ENCODE assay signal across 10 mouse cellular contexts in the genomic region with DNA sequence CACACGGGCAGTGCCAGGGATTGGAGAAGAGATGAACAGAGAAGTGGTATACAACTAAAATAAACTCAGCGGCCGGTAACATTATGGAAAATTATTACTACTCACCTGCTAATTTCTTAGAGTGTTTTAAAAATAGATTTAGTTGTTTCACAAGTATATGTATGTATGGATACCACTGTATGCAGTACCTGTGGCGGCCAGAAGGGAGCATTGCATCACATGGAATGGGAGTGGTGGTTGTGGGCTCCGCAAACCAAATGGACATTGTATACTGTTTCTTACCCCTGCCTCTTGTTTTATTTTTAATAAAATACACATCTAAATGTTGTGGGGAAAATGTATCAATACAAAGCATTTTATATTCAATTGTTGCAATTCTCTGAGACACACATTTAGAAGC.
DNase-seq lines count a peak whose midpoint lies in the region; ATAC-seq lines count a peak whose summit lies in the region.
"Had no signal": no experiment of that assay in that cellular context is flagged by ENCODE, and none has a peak within 500 bp of the region (broad histone marks: within the 10 kb centered on the region; RNA-seq: fewer than 3 reads in every experiment).

No protein-coding gene starts in this region.

- no peak overlapping the region for H3K27ac ChIP-seq in hindbrain, embryonic 10.5 days
- H3K27ac ChIP-seq in hindbrain, embryonic 16.5 days (ENCODE audit: low read depth, low read length): no peak overlapping the region
- no peak overlapping the region for H3K27ac ChIP-seq in midbrain, embryonic 11.5 days (ENCODE audit: low read depth, low read length)
- no peak overlapping the region for H3K27ac ChIP-seq in midbrain, embryonic 15.5 days

- ATAC-seq in hindbrain, embryonic 16.5 days: no peak
- no peak for ATAC-seq in midbrain, embryonic 11.5 days (ENCODE audit: low FRiP score)
- no peak for ATAC-seq in midbrain, embryonic 15.5 days (replicated peaks)
- no peak for ATAC-seq in erythroid progenitor cell, adult 5-6 weeks (replicated peaks; ENCODE audit: low FRiP score, poor library complexity, severe bottlenecking)

- DNase-seq in hindbrain, embryonic 10.5 days (ENCODE audit: low spot score): peak; percentile 30
- peak; percentile 89 for DNase-seq in midbrain, embryonic 11.5 days (ENCODE audit: low spot score, missing footprints)
- DNase-seq in c-Kit-positive CD71-negative TER-119-negative erythroid progenitor cells, embryonic 14.5 days (ENCODE audit: low read depth): peak; percentile 2
- peak; percentile 28 for DNase-seq in retina, postnatal 1 day
- no peak for DNase-seq in frontal cortex, postnatal 25 days (ENCODE audit: low spot score in 2 of 2)
- DNase-seq: thymus, postnatal 36 days had no signal

- H3K36me3 ChIP-seq in hindbrain, embryonic 10.5 days: no peaks in the 10 kb centered on the region
- H3K36me3 ChIP-seq in hindbrain, embryonic 16.5 days (ENCODE audit: control insufficient read depth, insufficient read depth, low read length): no peaks in the 10 kb centered on the region
- no peaks in the 10 kb centered on the region for H3K36me3 ChIP-seq in midbrain, embryonic 11.5 days (ENCODE audit: control insufficient read depth, insufficient read depth, low read length)
- no peaks in the 10 kb centered on the region for H3K36me3 ChIP-seq in midbrain, embryonic 15.5 days (replicated peaks)

- no peak overlapping the region for H3K9ac ChIP-seq in hindbrain, embryonic 16.5 days (ENCODE audit: low read depth, low read length)
- H3K9ac ChIP-seq in midbrain, embryonic 11.5 days (ENCODE audit: low read length): no peak overlapping the region
- H3K9ac ChIP-seq in midbrain, embryonic 15.5 days: no peak overlapping the region

- H3K4me1 ChIP-seq in hindbrain, embryonic 10.5 days (replicated peaks): no peaks in the 10 kb centered on the region
- H3K4me1 ChIP-seq in hindbrain, embryonic 16.5 days (ENCODE audit: control insufficient read depth, insufficient read depth, low read depth, low read length): 0 out of 2 replicates have a peak, but pooled peaks cover 2% of the 10 kb centered on the region
- no peaks in the 10 kb centered on the region for H3K4me1 ChIP-seq in midbrain, embryonic 11.5 days (ENCODE audit: control insufficient read depth, insufficient read depth, low read length)
- H3K4me1 ChIP-seq in midbrain, embryonic 15.5 days: peaks cover 3% of the 10 kb centered on the region; the same call in 1 of the 2 replicates

- H3K9me3 ChIP-seq in hindbrain, embryonic 10.5 days: no peaks in the 10 kb centered on the region
- H3K9me3 ChIP-seq in hindbrain, embryonic 16.5 days (ENCODE audit: control insufficient read depth, low read length): no peaks in the 10 kb centered on the region; the same call in none of the 2 replicates
- no peaks in the 10 kb centered on the region for H3K9me3 ChIP-seq in midbrain, embryonic 11.5 days (ENCODE audit: control insufficient read depth, low read length)
- no peaks in the 10 kb centered on the region for H3K9me3 ChIP-seq in midbrain, embryonic 15.5 days

- no peak overlapping the region for H3K4me3 ChIP-seq in hindbrain, embryonic 10.5 days
- H3K4me3 ChIP-seq in hindbrain, embryonic 16.5 days (ENCODE audit: low read length): no peak overlapping the region
- no peak overlapping the region for H3K4me3 ChIP-seq in midbrain, embryonic 11.5 days (ENCODE audit: low read depth, low read length)
- no peak overlapping the region for H3K4me3 ChIP-seq in midbrain, embryonic 15.5 days

- H3K27me3 ChIP-seq in hindbrain, embryonic 10.5 days (ENCODE audit: insufficient read depth, poor library complexity, severe bottlenecking): no peaks in the 10 kb centered on the region
- no peaks in the 10 kb centered on the region for H3K27me3 ChIP-seq in hindbrain, embryonic 16.5 days (replicated peaks; ENCODE audit: control insufficient read depth, insufficient read depth, low read length)
- H3K27me3 ChIP-seq in midbrain, embryonic 11.5 days (ENCODE audit: control insufficient read depth, insufficient read depth, low read length): no peaks in the 10 kb centered on the region
- H3K27me3 ChIP-seq in midbrain, embryonic 15.5 days (replicated peaks): no peaks in the 10 kb centered on the region

- H3K4me2 ChIP-seq in hindbrain, embryonic 16.5 days (ENCODE audit: low read length): no peak overlapping the region
- H3K4me2 ChIP-seq in midbrain, embryonic 11.5 days: no peak overlapping the region
- no peak overlapping the region for H3K4me2 ChIP-seq in midbrain, embryonic 15.5 days
- H3K4me2 ChIP-seq: heart, embryonic 11.5 days had no signal

- 72% methylated on average over 5 of the region's 5 CpGs for WGBS in hindbrain, embryonic 10.5 days
- WGBS in hindbrain, embryonic 16.5 days: 76% methylated on average over 5 of the region's 5 CpGs
- 72% methylated on average over 5 of the region's 5 CpGs for WGBS in midbrain, embryonic 11.5 days
- WGBS in midbrain, embryonic 15.5 days: 76% methylated on average over 5 of the region's 5 CpGs

Comparison
In these comparisons a context has a peak if more than half of its experiments do, and no peak if none do; other contexts are left out.
1. DNase-seq: peak in hindbrain, embryonic 10.5 days (single experiment), midbrain, embryonic 11.5 days (single experiment), c-Kit-positive CD71-negative TER-119-negative erythroid progenitor cells, embryonic 14.5 days (single experiment) and retina, postnatal 1 day (single experiment); none in frontal cortex, postnatal 25 days (0 of 2).